Mouse (Mus musculus) kidney, embryonic 15.5 days (tissue): ENCODE measurements around the gene Meis1. TPM values are rescaled to one million over a fixed set of nuclear protein-coding genes. Genes with fewer than 3 reads are reported as not detected.

Source experiments
- ATAC-seq: fragments of 200-750 bp; cut with Nextera tagmentation; replicated peaks from 2 replicates; pipeline ENCODE4 v1.8.0; 2017; ENCODE audit warnings: moderate TSS enrichment; ENCODE audit not compliant: low FRiP score
- H3K27ac ChIP-seq: fragments of 300-500 bp; sonication (generic); 2 replicates; pipeline ENCODE4 v1.5.1; 2015; ENCODE audit warnings: mild to moderate bottlenecking, inconsistent platforms
- H3K27me3 ChIP-seq: fragments of 300-500 bp; sonication (generic); 2 replicates; pipeline ENCODE4 v1.6.1; 2015; ENCODE audit warnings: inconsistent platforms
- H3K36me3 ChIP-seq: fragments of 300-500 bp; sonication (generic); 2 replicates; pipeline ENCODE4 v1.6.1; 2015; ENCODE audit warnings: inconsistent platforms
- H3K4me1 ChIP-seq: fragments of 300-500 bp; sonication (generic); 2 replicates; pipeline ENCODE4 v1.6.1; 2015; ENCODE audit warnings: inconsistent platforms
- H3K4me2 ChIP-seq: fragments of 300-500 bp; sonication (generic); 2 replicates; pipeline ENCODE4 v1.6.1; 2015; ENCODE audit warnings: moderate library complexity, mild to moderate bottlenecking, inconsistent platforms
- H3K4me3 ChIP-seq: fragments of 300-500 bp; sonication (generic); replicated peaks from 2 replicates; pipeline ENCODE4 v1.5.1; 2015; ENCODE audit warnings: mild to moderate bottlenecking, inconsistent platforms
- H3K9ac ChIP-seq: fragments of 300-500 bp; sonication (generic); 2 replicates; pipeline ENCODE4 v1.6.1; 2015; ENCODE audit warnings: mild to moderate bottlenecking, inconsistent platforms
- H3K9me3 ChIP-seq: fragments of 300-500 bp; sonication (generic); replicated peaks from 2 replicates; pipeline ENCODE4 v1.6.1; 2016; ENCODE audit warnings: inconsistent platforms
- WGBS: fragments of 180-500 bp; shearing (Covaris S2); methylation state at CpG from one replicate; pipeline ENCODE4 v1.1.7; 2015; ENCODE audit warnings: mixed read lengths; 5-methylcytosine and 5-hydroxymethylcytosine counted together
- polyA plus RNA-seq: library from polyadenylated mRNA; unstranded; fragments of >200 nt; fragmentation: Nextera tagmentation; extraction: Ambion mirVana; gene quantifications from 2 replicates; pipeline ENCODE4 v1.2.1, GENCODE M21; 2015

Meis1 gene
- polyA plus RNA-seq, 1 experiment from 2014 or later, result 130 TPM

DNA sequence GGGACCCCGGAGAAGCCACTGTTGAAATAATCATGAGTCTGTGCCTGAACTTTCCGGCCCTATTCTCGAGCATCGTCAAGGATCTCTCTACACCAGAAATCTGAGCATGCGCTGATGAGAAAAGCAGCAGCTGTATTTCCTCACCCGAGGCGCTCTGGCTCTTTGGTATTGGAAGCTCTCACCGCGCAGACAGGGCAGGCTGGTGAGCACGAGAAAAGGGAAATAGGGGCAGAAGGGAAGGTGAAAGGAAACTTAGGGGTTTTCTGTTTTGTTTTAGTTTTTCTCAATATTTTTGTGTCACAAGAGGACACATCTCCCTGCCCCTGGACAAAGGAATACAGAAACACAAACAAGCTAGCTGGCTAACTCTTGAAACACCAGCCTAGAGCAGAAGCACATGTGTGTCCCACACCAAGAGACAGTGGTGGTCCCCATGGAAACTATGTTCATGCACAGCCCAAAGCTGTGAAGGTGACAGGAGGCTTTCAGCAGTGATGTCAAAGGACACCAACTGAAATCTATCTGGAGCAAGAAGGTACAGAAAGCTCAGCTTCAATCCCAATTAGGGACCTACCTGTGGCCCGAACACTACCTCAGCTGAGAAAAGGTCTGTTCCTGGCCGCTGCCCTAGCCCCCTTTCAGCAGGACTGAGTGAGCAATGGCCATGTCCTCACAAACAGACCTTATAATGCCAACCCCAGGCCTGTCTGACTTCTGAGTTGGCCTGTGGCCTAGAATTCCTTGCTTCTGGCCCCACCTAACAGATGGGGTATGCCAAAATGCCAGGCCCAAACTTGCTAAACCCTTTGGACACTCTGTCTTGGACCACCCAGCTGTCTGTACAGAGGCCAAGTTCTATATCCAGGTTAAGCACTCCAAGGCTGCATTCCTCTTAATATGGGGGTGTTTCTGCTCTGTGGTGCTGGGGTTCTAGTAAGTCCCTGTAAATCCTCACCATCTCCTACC, 60.7 kb downstream of the Meis1 start:
- no peak overlapping the region for H3K9ac ChIP-seq
- peak; percentile 77 for ATAC-seq

DNA sequence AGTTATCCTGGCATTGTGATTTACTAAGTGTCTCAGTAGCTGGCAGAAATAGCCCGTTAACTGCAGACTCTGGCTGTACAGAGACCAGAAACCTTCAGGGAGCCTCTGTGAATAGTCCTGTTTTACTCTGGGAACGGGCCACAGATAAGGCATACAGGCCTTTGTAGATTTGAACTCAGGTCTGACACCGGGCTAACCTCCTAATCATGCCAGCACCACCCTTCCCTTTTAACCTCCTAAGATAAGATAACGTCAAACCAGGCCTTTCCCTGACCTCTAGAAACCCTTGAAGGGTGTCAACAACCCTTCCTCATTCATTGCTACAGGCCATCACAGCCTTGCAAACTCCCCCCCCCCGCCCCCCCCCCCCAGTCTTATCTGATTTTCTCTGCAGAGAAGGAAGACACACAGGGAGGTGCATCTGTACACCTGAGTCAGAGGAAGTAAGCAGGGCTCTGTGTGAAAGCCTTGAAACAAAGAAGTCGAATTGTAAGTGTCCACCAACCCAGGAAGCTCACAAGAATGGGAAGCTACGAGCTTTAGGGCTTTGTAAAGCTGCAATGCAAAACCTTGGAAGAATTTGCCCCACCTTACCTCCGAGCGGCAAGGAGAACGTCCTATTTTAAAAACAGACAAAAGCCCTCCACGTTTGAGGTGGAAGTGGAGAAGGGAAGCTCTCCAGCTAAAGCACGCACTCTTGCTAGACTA, 61.5 kb downstream of the Meis1 start:
- WGBS, result 46% methylated on average over 12 of the region's 12 CpGs
- H3K4me2 ChIP-seq, result peak overlapping the region; percentile 23; the same call in 1 of the 2 replicates
- H3K4me3 ChIP-seq, result no peak overlapping the region
- H3K27ac ChIP-seq, result 0 out of 2 replicates have a peak overlapping the region, but pooled peaks have one; percentile 33
- H3K9me3 ChIP-seq, result no peaks in the 10 kb centered on the region
- no peak for ATAC-seq
- H3K27me3 ChIP-seq, result no peaks in the 10 kb centered on the region
- H3K36me3 ChIP-seq, result 0 out of 2 replicates have a peak, but pooled peaks cover 10% of the 10 kb centered on the region
- H3K4me1 ChIP-seq, result peaks cover 36% of the 10 kb centered on the region
- H3K9ac ChIP-seq, result no peak overlapping the region

More for the DNA sequence above, 60.7 kb downstream of the Meis1 start:
- Histone ChIP-seq H3K4me1 (peaks cover 44% of the 10 kb centered on the region), H3K27ac (0 out of 2 replicates have a peak overlapping the region, but pooled peaks have one; percentile 33), H3K36me3 (0 out of 2 replicates have a peak, but pooled peaks cover 10% of the 10 kb centered on the region), H3K27me3 (no peaks in the 10 kb centered on the region), H3K9me3 (no peaks in the 10 kb centered on the region), H3K4me2 (peak overlapping the region; percentile 23; the same call in 1 of the 2 replicates), H3K4me3 (no peak overlapping the region)
- 25% methylated on average over 12 of the region's 12 CpGs for WGBS

DNA sequence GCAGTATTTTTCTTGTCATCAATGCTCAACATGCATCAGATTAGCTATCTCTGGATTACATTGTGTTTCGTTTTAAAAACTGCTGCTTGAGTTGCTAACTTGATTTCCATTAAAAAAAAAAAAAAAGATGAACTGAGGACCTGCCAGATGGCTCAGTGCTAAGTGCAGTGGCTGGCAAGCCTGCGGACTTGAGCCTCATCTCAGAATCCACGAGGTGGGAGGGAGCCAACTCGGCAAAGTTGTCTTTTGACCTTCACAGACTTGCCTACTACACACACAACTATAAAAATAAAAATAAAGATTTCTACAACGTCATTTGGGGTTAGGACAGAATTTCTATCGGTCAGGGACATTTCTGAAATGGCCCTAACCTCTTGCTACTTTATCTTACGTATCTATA, 62.8 kb downstream of the Meis1 start:
- no peak overlapping the region for H3K9ac ChIP-seq
- H3K27ac ChIP-seq, result 0 out of 2 replicates have a peak overlapping the region, but pooled peaks have one; percentile 27
- H3K36me3 ChIP-seq, result 0 out of 2 replicates have a peak, but pooled peaks cover 10% of the 10 kb centered on the region
- no peak overlapping the region for H3K4me3 ChIP-seq
- 64% methylated on average over 7 of the region's 7 CpGs for WGBS
- H3K4me1 ChIP-seq, result peaks cover 29% of the 10 kb centered on the region
- H3K9me3 ChIP-seq, result no peaks in the 10 kb centered on the region
- no peak overlapping the region for H3K4me2 ChIP-seq
- no peak for ATAC-seq
- H3K27me3 ChIP-seq, result no peaks in the 10 kb centered on the region

DNA sequence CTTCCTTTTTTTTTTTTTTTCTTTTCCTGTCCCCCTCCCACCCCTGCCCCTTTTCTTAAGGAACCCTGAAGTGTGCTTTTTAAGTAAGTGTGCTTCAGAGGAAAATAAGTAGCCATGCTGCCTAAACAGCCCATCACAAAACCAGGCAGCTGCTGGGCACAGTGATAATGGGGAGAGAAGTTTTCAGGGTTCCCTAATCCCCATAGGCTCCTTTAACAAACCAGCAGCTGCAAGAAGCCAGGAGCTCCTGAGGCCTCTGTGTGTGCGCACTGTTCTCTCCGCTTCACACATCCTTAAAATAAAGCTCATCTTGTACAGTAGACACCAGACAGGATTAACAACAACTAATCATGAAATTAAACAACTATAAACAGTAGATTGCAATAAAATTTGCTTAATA, 63.9 kb downstream of the Meis1 start:
- Histone ChIP-seq H3K4me2 (no peak overlapping the region), H3K4me1 (peaks cover 36% of the 10 kb centered on the region), H3K9me3 (no peaks in the 10 kb centered on the region), H3K9ac (no peak overlapping the region), H3K4me3 (no peak overlapping the region), H3K36me3 (0 out of 2 replicates have a peak, but pooled peaks cover 10% of the 10 kb centered on the region), H3K27ac (no peak overlapping the region), H3K27me3 (no peaks in the 10 kb centered on the region)
- WGBS, result 96% methylated on average over 2 of the region's 2 CpGs
- ATAC-seq, result no peak

DNA sequence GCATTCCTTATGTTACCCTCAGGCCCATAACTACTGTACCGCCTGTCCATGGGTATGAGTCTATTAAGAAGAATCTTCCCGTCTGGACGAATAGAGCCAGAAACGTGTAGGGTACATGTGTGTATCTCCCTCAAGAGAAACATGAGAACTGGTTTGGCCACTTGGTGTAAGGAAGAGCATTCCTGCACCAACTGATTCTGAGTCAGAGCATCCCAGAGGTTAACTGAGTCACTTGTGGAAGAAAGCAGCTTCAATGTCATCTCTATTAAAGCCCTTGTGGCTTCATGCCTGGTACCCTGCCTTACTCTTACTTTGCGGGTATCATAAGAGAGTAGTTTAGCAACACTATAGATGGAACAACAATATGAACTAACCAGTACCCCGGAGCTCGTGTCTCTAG, 64.9 kb downstream of the Meis1 start:
- no peak overlapping the region for H3K4me3 ChIP-seq
- 85% methylated on average over 7 of the region's 7 CpGs for WGBS
- peaks cover 33% of the 10 kb centered on the region for H3K4me1 ChIP-seq
- H3K36me3 ChIP-seq, result peaks cover 12% of the 10 kb centered on the region; the same call in 1 of the 2 replicates
- H3K27ac ChIP-seq, result no peak overlapping the region
- H3K9ac ChIP-seq, result no peak overlapping the region
- no peaks in the 10 kb centered on the region for H3K9me3 ChIP-seq
- no peak for ATAC-seq
- H3K27me3 ChIP-seq, result no peaks in the 10 kb centered on the region
- H3K4me2 ChIP-seq, result no peak overlapping the region

DNA sequence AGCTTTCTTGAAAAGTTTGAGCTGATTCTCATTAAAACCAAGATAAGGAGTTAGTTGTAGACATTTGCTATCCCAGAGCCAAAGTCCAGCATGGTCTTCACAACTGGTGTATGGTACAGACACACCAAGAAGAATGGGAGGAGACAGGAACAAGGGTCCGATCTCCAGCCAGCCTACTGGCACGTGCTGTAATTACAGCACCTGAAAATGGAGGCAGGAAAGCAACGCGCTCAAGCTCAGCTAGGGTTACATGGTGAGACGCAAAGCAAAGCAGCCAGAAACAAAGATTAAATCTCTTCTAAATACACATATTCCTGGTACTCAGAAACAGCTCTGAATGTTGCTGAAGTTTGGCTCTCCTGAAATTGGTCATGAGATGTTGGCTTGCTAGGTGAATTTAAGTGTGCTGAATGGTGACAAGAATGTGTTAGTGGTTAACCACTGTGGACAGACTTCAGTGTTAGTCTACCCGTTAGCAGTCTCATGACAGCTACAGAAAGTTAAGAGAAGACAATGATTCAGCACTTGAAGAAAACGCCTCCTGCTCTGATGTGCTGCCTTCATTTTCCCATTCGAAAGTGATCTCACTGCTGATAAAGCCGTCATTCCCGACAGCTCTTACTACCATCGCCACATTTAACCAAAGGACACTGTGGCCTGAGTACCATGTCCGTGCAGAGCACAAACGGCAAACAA, 70.0 kb downstream of the Meis1 start:
- no peak overlapping the region for H3K9ac ChIP-seq
- H3K36me3 ChIP-seq, result peaks cover 9% of the 10 kb centered on the region; the same call in 1 of the 2 replicates
- peaks cover 47% of the 10 kb centered on the region for H3K4me1 ChIP-seq
- H3K4me2 ChIP-seq, result no peak overlapping the region
- H3K27me3 ChIP-seq, result no peaks in the 10 kb centered on the region
- no peak overlapping the region for H3K4me3 ChIP-seq
- no peaks in the 10 kb centered on the region for H3K9me3 ChIP-seq
- H3K27ac ChIP-seq, result no peak overlapping the region
- ATAC-seq, result no peak
- WGBS, result 76% methylated on average over 13 of the region's 13 CpGs

DNA sequence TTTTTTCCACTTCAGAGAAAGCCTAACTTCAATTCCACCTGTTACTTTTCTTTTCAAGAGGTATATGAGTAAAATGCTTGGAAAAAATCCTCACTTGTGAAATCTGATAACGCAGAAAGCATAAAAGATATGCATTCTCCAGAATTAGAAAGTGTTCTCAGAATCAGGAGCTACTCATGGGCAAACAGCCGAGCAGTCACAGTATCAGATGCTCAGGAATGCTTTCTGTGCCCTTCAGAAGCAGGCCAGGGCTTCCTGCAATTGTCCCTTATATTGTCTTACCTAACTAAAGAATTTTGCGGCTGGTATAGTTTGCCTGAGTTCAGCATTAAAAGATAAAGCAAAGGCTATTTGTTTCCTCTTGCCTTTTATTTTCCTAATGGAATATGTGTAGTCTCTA, 71.4 kb downstream of the Meis1 start:
- Histone ChIP-seq H3K9ac (no peak overlapping the region), H3K4me2 (no peak overlapping the region), H3K27me3 (no peaks in the 10 kb centered on the region), H3K36me3 (peaks cover 5% of the 10 kb centered on the region; the same call in 1 of the 2 replicates), H3K4me1 (peaks cover 49% of the 10 kb centered on the region), H3K9me3 (no peaks in the 10 kb centered on the region), H3K4me3 (no peak overlapping the region), H3K27ac (no peak overlapping the region)
- WGBS, result 64% methylated on average over 3 of the region's 3 CpGs
- ATAC-seq, result no peak

DNA sequence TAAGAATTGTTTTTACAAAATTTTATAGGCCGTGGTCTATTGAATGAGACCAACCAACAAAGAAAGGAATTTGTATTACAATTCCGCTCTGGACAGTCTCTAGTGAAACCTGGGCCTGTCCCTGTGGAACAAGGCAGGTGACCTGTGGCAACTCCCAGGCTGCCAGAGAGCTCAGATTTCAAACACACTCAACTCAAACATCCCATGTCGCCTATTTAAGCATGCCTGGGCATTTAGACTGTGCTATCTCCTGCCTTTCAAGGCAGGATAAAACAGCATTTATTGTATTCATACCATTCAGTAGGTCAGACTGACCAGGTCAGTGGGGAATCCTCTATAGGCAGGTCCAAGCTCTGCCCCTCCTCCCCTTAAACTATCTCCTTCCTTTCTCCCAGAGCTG, 73.0 kb downstream of the Meis1 start:
- Histone ChIP-seq H3K9ac (no peak overlapping the region), H3K4me3 (no peak overlapping the region), H3K27me3 (no peaks in the 10 kb centered on the region), H3K9me3 (no peaks in the 10 kb centered on the region), H3K36me3 (peaks cover 12% of the 10 kb centered on the region), H3K27ac (no peak overlapping the region), H3K4me1 (peaks cover 55% of the 10 kb centered on the region), H3K4me2 (no peak overlapping the region)
- ATAC-seq, result peak; percentile 50
- WGBS, result 27% methylated on average over 3 of the region's 3 CpGs

DNA sequence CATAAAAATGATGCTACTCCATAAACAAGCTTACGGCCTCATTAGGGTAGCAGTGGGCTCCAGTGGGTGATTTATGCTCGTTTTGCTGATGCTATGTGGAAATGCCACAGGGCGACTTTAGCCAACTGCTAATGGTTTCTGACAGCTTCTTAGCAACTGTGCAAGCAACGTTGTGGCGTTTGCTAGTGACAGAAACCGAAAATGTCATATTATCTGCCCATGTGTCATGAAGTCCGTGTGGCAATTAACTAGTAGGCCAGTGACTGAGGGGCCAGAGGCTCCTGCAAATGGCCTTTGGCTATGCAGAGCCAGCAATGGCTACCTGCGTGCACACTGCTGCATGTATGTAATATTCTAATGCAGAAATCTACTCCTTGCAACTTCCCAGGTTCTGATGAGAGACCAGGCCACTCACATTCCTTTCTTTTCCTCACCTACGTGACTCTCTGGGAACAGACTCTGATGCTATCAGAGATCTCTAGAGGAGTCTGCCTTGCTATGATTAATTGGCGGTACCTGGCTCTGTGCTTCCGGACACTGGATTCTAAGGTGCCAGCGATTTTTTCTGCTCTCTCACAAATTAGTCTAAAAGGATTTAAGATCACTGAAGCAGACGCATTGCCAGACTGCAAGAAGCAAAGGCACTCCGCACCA, 73.7 kb downstream of the Meis1 start:
- H3K27me3 ChIP-seq, result no peaks in the 10 kb centered on the region
- H3K9ac ChIP-seq, result no peak overlapping the region
- no peak overlapping the region for H3K4me3 ChIP-seq
- no peaks in the 10 kb centered on the region for H3K9me3 ChIP-seq
- no peak for ATAC-seq
- H3K36me3 ChIP-seq, result peaks cover 12% of the 10 kb centered on the region
- no peak overlapping the region for H3K4me2 ChIP-seq
- peak overlapping the region; percentile 14; the same call in 1 of the 2 replicates for H3K27ac ChIP-seq
- H3K4me1 ChIP-seq, result peaks cover 51% of the 10 kb centered on the region
- WGBS, result 44% methylated on average over 14 of the region's 14 CpGs

DNA sequence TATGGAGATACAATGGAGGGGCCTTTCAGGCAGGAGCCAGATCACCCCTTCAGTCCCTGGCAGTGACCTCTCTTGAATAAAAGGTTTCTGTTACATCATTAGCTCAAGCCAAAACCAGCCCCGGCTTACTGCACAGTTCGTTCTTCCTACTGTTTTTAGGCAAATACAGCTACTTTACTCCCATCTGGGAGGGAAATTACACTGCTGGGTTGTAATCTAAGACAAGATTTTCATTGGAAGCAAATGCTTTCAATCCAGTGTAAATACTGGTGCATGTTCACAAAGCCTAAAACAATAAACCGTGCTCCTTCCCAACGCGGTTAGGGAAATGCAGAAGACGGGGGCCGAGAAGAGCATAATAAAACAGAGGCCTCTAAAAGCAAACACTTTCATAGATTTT, 74.6 kb downstream of the Meis1 start:
- Histone ChIP-seq H3K27ac (0 out of 2 replicates have a peak overlapping the region, but pooled peaks have one; percentile 27), H3K27me3 (no peaks in the 10 kb centered on the region), H3K4me1 (peaks cover 44% of the 10 kb centered on the region), H3K36me3 (peaks cover 9% of the 10 kb centered on the region), H3K4me3 (no peak overlapping the region), H3K9ac (no peak overlapping the region), H3K4me2 (no peak overlapping the region), H3K9me3 (no peaks in the 10 kb centered on the region)
- 35% methylated on average over 7 of the region's 7 CpGs for WGBS
- no peak for ATAC-seq

DNA sequence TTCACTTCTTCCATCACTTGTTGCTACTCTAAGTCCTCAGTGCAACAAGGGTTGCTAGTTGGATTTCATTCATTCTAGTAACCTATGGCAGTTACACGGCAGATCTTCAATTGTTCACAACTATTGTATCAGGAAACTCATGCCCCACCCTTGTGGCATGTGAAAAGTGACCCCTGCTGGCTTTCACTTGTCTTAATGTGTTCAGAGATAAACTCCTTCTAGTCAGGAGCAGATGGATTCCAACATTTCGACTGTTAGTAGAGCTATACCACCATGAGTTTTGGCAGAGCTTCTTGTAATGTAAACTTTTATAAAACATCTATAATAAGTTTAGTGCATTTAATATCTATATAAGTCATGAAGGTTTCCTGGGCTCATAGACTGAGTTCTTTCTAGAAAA, 75.8 kb downstream of the Meis1 start:
- H3K27ac ChIP-seq, result no peak overlapping the region
- no peak overlapping the region for H3K4me2 ChIP-seq
- no peaks in the 10 kb centered on the region for H3K9me3 ChIP-seq
- no peak overlapping the region for H3K9ac ChIP-seq
- peaks cover 45% of the 10 kb centered on the region for H3K4me1 ChIP-seq
- WGBS, result 78% methylated on average over 2 of the region's 2 CpGs
- H3K27me3 ChIP-seq, result no peaks in the 10 kb centered on the region
- no peak for ATAC-seq
- no peak overlapping the region for H3K4me3 ChIP-seq
- H3K36me3 ChIP-seq, result peaks cover 7% of the 10 kb centered on the region; the same call in 1 of the 2 replicates
